Mouse (Mus musculus): ENCODE results near the gene Prr36.
A peak's percentile ranks its signal among the peaks of the same experiment; 100 is the strongest.

Prr36 gene

DNA sequence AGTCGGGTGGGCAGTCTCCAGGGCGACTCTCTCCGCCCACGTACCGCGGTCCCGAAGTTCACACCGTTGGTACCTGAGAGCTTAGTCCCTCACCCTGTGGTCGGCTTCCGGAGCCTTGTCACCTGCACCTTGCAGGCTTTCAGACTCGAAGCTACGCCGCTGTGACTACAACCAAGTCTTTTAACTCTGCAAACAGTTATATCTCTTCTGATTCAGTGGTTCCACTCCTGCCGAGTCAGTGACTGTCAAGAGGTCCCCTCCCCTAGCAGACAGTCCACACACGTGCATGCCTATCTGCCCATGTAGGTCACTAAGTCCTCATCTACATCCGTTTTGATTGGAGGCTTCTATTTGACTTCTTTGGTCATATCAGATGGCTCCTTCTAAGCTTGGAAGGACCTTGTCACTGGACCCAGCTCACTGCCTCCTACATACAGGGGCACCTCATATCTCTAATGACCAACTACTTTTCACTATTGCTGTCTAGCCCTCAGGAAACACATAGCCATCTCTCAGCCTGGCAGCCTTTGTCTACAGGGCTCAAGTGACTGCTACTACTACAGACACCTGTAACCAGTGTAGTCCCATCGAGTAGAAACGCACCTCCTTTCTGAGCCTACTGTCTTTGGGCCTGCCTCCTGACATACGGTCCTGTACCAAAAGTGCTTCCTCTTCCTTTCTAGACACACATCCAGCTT lies 22.1 kb upstream of the Prr36 start:
- DNase-seq (ENCODE audit: low read depth), result no peak

DNA sequence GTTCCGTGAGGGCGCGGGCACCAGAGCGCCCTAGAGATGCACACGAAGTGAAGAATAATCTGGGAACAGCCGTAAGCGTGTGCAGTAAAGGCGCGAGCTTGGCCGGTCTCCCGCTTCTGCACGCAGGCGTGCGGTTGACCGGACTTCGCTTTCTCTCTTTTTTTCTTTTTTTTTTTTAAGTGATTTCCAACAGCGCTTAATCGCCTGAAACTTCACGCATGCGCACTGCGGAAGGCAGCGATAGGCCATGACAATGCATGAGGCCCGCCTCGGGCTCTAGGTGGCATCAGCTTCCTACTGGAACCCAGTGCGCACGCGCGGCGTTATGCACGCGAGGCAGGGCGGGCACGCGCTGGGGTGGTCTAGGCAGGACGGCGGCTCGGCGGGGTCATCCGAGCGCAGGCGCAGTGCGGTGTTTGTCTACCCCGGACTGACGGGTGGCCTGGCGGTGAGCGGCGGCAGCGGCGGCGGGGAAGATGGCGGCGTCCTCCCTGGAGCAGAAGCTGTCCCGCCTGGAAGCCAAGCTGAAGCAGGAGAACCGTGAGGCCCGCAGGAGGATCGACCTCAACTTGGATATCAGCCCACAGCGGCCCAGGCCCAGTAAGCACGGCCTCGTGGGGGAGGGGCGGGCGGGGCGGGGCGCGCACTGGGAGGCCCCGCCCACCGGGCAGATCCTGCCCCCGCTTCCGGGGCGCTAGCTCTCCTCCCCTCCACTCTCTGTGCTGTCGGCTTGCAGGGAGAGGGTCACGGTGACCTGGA lies 21.4 kb upstream of the Prr36 start, which contains the start of the genes Map2k7 and Gm49320:
TSS of gene Map2k7 (plus strand) at position 307 of the 759 bp plus-strand sequence.
TSS of gene Gm49320 (plus strand) at position 432 of the 759 bp plus-strand sequence.
- peak; percentile 99 for DNase-seq (ENCODE audit: low read depth)

DNA sequence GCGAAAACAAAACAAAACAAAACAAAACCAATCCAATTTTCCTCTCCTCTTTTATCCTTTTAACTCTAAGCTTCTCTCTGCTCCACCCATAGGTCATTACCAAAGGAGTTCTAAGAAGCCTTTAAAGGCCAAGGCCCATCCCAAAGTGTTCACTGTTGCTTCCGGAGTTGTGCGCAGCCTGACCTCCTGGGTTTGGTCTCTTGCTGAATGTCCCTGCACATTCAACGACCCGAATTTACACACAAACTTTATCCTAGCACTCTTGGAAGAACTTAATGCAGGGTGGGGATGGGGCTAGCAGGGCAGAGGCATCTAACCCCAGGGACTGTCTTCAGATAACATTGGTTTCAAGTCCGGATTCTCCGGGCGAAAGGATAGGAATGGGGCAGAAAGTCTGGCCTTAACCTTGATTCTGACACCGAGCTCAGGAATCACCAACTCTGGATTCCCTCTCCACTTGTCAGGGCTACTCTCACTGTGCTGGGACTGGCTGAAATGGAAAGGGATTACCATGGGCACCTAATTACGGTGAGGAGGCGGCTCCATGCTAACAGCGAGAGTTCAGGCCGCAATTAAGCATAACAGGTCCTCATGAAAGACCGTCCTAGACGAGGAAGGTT lies 20.7 kb upstream of the Prr36 start:
- no peak for DNase-seq (ENCODE audit: low read depth)

DNA sequence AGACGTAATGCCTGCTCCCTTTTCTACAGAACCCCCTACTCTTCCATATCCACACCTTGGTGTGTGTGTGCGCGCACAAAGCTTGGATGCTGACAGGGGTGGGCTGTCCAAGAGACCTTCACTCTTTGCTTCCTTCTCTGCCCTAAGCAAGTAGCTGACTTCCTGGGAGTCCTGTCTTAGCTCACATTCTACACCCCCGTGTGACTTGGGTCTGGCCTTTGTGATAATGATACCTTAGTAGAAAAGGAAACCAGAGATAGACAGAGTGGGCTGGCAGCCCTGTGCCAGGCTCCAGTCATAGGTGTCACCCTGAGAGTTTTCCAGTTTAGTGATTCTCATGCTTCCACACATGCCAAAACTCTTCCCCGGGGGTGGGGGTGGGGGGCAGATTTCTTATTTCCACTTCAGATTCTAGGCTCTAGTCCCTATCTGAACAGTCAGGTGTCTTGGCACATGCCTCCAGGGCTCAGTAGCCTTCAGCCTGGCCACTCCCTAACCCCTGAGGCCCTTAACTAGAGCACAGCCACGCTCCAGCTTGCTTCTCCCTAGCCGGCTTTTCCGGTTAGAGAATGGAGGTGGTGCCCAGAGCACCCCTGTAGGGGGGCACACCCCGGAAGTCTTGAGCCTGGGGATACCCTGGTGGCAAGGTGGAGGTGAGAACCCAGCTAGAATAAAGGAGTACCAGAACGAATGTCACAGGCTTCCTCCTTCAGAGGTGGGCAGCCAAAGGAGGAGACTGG lies 13.5 kb upstream of the Prr36 start:
- no peak for DNase-seq (ENCODE audit: low read depth)

DNA sequence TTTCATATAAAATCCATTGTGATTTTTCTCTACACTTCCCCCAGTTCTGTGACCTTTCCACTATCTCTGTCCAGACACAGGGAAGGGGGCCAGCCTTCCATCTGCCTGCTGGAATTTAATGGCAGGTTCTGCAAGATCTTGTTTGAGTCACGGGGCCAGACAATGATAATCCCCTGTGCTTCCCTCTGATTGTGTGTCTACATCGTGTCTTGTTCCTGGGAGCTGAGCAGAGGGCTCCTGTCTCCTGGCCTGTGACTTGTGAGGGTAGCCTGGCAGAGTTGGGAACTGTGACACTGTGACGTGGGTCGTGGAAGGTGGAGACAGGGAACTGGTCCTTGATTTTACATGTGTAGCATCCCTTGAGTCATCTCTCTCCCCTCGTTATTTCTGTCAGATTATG lies 12.5 kb upstream of the Prr36 start:
- DNase-seq (ENCODE audit: low read depth), result no peak

DNA sequence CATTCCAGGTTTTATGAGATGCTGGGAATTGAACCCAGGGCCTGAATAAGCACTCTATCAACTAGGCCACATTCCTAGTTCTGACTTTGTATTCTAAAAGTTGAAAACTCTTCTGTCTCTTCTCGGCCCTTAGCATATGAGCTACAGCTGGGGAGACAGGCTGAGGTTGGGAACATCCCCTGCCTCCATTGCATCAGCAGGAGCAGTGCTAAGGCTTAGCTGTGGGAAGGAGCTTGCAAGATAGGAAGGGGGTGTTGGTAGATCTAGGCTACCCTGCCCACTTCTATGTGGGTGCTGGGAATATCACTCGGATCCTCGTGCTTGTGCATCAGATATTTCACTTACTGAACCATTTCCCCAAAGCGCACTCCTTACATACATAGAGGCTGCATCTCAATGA lies 10.7 kb upstream of the Prr36 start:
- DNase-seq (ENCODE audit: low read depth), result no peak

DNA sequence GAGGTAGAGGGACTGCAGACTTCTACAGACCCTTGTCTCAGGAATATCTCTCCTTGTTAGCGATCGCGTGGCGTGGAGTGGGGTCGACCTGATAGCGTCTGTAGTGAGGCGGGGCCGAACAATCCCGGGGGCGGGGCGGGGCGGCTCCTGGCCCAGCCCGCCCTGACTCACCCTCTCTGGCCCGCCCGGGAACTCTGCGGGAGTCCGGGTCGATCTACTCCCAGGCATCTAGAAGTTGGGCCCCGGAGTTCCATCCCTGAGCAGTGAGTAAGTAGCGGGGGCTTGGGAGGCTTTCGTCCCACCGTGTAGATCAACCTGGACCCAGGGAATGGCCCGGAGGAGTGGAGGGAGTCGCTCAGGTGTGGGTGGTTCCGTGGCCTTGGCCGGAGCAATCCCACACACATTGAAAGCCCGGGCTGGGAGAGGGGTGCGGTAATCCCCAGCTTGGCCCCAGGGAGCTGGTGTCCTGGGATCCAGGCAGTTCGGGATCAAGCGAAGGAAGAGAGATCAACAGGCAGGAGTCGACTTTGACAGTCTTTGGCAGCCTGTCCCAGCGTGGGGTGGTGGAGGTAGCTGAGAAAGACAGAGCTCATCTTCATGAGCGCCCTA lies 9.6 kb upstream of the Prr36 start, which contains the start of gene Lrrc8e:
TSS of gene Lrrc8e (plus strand) at position 89 of the 609 bp plus-strand sequence.
- DNase-seq (ENCODE audit: low read depth), result no peak

DNA sequence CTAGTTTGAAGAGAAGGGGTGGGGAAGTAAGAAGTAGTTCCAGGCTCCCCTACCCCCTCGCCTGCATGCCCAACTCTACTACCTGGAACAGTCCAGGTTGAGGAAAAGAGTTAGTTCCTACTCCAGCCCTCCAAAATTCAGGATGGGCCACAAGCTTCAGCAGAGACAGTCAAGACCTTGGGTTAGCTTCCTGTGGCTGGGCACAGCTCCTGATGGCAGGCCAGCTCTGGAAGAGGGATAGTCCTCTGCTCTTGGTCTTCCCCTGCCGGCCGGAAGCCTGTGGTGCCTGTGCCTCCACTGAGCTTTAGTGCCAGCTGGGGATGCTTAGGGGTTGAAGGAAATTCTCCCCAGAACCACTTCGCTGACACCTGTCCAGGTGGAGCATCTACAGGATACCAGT lies 9.1 kb upstream of the Prr36 start:
- DNase-seq (ENCODE audit: low read depth), result no peak

DNA sequence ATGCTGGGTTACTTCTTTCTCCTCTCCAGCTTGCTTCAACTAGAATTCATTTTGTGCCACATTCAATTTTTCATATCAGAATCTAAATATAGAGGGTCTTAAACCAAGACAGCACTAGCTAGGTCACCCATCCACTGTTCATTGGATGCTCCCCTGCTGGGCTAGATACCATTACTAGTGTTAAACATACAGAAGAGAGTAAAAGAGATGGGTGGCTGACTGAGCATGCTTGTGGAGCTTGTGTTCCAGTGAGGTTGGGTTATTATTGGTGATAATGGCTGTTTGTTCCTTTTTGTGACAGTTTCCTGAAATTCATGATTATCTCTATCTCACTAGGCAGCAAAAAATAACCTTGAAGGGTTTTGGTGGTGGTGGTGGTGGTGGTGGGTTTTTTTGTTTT lies 4.8 kb upstream of the Prr36 start:
- DNase-seq (ENCODE audit: low read depth), result no peak

DNA sequence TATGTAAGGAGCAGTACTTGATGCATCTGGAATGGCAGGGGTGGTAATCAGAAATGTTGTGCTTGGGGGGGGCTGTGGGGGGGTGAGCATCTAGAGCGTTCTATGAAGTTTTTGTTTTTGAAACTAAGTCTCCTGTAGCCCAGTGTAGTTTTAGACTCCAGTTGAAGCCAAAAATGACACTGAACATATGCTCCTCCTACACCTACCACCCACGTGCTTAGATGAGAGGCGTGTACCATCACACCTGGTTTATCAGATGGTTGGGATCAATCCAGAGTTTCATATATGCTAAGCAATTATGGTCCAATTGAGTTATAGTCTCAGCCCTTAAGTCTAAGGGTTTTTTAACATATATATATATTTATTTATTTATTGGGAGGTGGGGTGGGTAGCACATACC lies 2.4 kb upstream of the Prr36 start:
- DNase-seq (ENCODE audit: low read depth), result no peak

DNA sequence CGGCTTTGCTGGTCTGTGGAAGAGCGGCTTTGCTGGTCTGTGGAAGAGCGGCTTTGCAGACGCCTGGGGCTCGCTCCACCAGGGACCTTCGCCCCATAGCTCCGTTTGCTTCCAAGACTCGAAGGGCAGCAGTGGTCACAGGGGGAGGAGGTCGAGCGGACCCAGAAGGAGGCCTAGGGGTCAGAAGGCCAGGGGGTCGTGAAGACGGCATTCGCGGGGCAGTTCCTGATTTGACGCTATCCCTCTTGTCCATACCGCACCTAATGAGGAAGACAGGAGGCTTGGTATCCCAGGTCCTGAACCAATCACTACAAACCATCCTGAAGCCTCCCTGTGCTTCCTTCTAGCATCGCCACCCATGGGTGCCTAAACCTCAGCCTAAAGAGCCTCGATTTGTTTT lies 963 bp downstream of the Prr36 start:
- peak; percentile 13 for DNase-seq (ENCODE audit: low read depth)

DNA sequence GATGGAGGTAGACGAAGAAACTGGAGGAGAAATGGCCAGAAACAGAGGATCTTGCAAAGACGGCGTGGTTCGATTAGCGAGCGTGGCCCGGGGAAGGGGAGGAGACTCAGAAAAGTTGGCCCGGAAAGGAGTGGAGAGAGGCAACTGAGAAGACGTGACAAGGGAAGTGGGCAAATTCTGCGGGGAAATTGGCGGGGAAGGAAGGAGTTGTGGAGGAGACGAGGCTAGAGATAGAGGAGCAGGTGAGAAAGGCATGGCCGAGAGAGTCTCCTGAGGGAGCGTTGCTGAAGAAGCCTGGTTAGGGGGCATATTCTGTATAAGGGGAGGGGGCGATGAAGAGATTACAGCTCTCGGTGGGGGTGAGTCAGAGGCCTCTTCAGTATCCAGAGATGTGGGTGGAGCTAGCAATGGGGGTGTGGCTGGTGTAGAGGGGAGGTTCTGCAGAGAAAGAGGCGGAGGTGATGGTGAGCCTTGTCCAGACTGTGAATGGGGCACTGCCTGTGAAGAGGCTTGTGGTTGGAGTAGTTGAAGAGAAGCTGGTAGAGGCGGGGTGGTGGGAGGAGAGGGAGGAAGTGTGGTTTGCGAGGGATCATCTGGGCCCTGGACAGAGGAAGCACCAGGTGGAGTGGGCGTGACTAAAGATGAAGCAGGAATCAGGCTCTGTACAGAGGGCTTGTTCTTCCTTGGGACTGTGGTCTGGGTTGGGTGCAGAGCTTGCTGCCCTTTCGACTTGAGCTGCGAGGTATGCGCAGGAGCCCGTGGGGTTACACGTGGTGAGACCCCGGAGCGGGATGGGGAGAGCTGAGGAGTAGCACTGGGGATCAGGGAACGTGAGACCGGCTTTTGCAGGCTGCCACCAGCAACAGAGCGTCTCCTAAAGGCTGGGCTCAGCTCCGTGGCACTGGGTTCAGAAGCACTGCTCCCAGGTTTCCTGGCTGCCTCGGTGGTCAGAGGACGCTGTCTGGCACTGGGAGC lies 3.0 kb downstream of the Prr36 start:
- peak; percentile 78 for DNase-seq (ENCODE audit: low read depth)

DNA sequence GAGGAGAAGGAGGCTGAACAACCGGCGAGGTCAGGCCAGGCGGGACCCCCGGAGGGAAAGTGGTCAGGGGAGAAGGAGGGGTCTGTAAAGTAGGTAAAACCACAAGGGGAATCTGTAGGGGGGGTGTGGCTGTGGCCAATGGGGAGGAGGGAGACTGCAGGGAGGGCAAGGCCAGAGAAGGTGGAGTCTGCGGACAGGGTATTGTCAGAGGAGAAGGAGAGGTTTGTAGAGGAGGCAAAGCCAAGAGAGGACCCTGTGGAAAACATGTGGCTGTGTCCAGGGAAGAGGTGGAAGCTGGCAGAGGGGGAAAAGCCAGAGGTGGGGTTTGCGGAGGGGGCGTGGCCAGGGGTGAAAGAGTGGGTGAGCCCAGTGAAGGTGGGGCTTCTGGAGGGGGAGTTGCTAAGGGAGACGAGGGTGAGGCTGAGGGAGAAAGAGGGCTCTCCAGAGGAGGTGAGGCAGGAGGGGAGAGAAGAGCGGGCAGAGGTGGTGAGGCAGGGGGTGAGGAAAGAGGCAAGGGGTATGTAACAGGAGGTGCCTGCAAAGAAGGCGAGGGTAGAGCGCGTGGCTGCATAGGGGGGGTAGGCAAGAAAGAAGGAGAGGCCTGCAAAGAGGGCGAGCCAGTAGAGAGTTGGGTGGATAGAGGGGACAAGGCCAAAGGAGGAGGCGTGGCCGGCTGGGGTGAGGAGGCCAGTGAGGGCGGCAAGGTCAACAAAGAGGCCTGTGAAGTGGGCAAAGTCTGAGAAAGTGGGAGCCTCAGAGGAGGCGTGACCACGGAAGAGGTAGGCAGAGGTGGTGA lies 3.9 kb downstream of the Prr36 start:
- DNase-seq (ENCODE audit: low read depth), result peak; percentile 49

DNA sequence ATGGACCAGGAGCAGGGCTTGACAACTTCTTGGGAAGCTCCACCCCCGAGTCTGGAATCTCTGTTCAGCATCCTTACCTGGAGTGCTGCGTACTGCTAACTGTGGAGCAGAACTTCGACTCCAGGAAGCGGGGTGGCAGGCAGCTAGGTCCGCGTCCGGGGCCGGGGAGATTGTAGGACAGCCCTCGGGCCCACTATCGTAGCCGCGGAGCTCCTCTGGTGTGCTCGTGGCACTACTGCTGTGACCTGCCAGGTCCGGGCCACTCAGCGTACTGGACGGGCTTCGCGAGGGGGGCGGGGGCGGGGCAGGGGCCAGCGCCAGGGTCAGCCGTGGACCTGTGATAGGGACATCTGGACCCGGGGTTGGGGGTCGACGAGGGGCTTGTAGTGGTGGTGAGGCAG lies 4.5 kb downstream of the Prr36 start:
- peak; percentile 41 for DNase-seq (ENCODE audit: low read depth)

DNA sequence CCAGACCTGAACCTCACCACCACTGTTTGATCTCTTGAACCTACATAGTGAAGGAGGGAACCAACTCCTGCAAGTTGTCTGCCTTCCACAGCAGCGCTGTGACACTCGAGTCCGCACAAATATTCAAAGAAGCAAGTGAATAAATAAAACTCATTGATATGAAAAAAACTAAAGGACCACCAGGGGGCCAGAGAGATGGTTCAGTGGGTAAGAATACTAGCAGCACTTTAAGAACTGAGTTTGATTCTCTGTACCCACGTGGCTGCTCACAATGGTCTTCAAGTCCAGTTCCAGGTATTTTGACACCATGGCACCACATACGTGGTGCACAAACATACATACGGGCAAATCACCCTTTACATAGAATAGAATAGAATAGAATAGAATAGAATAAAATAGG lies 6.2 kb downstream of the Prr36 start:
- DNase-seq (ENCODE audit: low read depth), result peak; percentile 30

DNA sequence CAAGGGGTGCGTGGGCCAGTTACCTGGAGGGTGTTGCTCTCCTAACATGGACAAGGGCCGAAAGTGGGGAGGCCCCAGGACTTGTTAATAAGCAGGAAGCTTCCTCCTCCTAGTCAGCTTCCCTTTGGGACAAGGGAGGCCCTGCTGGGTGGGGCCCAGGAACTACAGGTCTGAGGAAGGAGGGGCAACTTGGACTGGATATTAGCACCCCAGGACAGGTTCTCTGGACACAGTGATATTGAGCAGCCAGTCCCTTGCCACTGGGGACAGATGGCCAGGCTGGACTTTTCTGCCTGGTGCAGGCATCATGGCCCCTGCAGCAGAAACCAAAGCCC lies 10.3 kb downstream of the Prr36 start:
- no peak for DNase-seq (ENCODE audit: low read depth)

DNA sequence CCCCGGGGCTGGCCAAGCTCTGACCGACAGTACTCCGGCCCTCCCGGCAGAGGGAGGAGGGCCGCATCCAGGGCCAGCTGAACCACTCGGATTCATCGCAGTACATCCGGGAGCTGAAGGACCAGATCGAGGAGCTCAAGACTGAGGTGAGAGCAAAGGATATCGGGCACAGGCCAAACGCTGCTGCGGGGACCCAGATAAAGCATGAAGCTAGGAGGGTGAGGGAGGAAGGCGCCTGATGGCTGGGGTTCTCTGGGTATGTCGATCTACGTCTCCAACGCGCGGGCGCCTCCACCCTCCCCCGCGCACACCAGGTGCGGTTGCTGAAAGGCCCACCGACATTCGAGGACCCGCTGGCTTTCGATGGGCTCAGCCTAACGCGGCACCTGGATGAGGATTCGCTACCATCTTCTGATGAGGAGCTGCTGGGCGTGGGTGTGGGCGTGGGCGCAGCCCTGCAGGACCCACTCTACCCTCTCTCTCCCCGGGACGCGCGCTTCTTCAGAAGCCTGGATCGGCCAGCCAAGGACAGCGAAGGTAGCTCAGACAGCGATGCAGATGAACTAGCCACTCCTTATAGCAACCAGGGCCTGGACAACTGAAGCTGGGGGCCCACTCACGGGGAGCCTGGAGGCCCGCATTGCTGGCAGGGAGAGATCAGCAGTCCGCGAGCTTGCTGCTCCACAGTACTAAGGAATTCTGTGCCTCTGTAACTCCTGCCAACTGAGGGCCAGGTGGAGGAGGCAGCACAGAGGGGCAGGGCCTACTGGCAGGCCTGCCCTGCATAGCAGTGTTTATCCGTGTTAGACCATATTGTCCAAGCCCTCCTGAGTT lies 10.9 kb downstream of the Prr36 start:
- no peak for DNase-seq (ENCODE audit: low read depth)

DNA sequence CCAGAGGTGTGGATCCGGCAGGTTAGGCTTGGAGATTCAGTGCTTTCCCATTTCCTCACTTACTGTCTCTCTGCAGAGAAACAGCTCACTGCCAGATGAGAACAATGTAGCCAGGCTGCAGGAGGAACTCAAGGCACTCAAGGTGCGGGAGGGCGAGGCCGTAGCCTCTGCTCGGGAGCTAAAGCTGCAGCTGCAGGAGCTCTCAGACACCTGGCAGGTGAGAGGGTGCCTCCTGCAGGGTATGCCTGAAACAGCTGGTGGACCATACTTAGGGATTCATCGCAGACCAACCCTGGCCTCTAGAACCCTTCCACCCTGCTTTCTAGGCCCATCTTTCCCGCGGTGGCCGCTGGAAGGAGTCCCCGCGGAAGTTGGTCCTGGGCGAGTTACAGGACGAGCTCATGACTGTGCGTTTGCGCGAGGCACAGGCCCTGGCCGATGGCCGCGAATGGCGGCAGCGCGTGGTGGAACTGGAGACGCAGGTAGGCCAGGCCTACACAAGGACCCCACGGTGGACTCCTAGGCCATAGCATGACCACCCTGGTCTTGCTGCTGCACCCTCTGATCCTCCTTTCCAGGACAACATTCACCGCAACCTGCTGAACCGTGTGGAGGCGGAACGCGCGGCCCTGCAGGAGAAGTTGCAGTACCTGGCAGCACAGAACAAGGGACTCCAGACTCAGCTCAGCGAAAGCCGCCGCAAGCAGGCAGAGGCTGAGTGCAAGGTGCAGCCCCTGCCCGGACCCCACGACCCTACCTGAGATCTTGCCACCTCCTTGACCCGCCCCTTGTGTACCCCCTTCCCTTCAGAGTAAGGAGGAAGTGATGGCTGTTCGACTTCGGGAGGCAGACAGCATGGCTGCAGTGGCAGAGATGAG lies 11.8 kb downstream of the Prr36 start:
- DNase-seq (ENCODE audit: low read depth), result no peak
